Mouse (Mus musculus) liver, embryonic 15.5 days (tissue): ENCODE measurements at regions not wholly inside any gene's neighbourhood (a gene's known extent, or its start where the extent isn't known, plus 50 kb on each side); places are given as distances from the start of the nearest gene placed in this dataset. TPM values are rescaled to one million over a fixed set of nuclear protein-coding genes. Genes with fewer than 3 reads are reported as not detected.

Source experiments
- microRNA counts: library from miRNA; unstranded; fragments of <30 nt; microRNA quantifications from one replicate; lab custom pipeline; 2016
- microRNA-seq: library from miRNA; unstranded; fragments of <30 nt; microRNA quantifications from one replicate; pipeline ENCODE4, GENCODE M21; 2016

MicroRNAs encoded in the stretch of these regions (microRNA counts, 519-probe panel; counts per million panel counts)
- microRNA mmu-miR-9 (lab: Ali Mortazavi, UCI), result not detected

Small RNA genes lying in the stretch of these regions (microRNA-seq; reads per million reads assigned to microRNA genes)
- gene Mir9-2, result not detected
